Mouse (Mus musculus): ENCODE measurements around the gene Arid1b. TPM values are rescaled to one million over a fixed set of nuclear protein-coding genes. Genes with fewer than 3 reads are reported as not detected.

Gene Arid1b
- polyA plus RNA-seq, 1 experiment: 59.4 TPM

DNA sequence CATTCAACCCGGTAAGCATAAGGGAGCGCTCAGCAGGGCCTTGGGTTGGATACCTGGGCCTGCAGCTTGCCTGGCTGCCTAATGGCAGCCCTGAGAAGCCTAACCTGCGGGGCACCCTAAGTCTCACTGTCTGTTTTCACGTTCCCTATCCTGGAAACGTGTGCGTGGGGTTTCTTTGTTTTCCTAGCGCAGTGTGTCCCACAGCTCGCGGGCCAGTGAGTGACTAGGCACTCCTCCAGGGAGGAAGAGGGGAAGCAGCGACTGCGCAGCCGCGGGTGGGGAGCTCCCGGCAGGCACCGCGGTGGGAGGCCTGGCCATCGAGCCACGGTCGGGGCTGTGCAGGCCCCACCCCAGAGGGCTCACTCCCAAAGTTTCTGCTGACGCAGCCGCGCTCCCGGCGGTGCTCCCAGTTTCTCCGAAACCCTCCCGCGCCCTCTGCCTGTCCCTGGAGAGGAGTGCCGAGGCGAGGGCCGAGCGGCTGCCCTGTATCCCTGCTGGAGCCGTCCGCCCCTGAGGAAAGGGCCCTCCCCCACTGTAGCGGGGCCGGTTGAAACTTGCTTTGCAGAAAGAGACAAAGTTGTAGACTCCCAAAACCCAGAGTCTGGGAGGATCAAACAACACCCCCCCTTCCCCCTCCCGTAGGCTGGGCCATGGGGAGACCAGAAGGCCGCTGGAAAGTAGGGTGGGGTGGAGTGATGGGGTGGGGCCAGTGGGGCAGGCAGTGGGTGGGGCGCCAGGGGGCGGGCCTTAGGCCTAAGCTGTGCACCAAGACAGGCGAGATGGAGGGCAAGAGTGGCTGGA is 195.6 kb downstream of the Arid1b start:
- WGBS: 1% methylated on average over 40 of the region's 40 CpGs
- Histone ChIP-seq H3K4me3 (ENCODE audit: low read depth, low read length) (peak overlapping the region; percentile 77), H3K27ac (ENCODE audit: insufficient read depth, low read depth, low read length) (peak overlapping the region; percentile 99), H3K27me3 (ENCODE audit: control insufficient read depth, insufficient read depth, low read length) (no peaks in the 10 kb centered on the region), H3K4me1 (ENCODE audit: control insufficient read depth, insufficient read depth, insufficient read length, low read length) (no peaks in the 10 kb centered on the region; the same call in 1 of the 2 replicates), H3K36me3 (ENCODE audit: control insufficient read depth, insufficient read depth, low read length) (no peaks in the 10 kb centered on the region)
- TF ChIP-seq POLR2A (IDR thresholded peaks at IDR 0.05; ENCODE audit: low read depth, low read length): peak; percentile 53; the same call in 1 of the 2 replicates
- TF ChIP-seq CTCF (IDR thresholded peaks at IDR 0.05; ENCODE audit: extremely low read depth, insufficient read length, insufficient replicate concordance, low read depth, low read length): peak; percentile 37; the same call in 1 of the 2 replicates

DNA sequence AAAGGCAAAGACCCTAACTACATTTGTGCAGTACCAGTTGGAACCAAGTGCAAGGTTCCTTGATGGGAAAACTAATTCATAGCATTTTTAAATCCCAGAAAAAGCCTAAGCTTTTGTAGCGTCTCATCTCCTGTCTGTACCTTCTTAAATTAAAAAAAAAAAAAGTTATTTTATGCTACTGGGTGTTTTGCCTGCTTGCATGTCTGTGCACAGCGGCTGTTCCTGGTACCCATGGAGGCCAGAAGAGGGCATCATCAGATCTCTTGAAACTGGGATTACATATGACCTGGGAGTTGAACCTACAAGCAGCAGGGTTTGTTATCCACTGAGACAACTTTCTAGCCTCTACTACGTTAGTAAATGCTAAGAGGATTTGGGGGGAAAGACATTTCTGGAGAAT is 196.2 kb downstream of the Arid1b start:
- Histone ChIP-seq H3K4me1 (ENCODE audit: control insufficient read depth, insufficient read depth, insufficient read length, low read length) (peaks cover 2% of the 10 kb centered on the region; the same call in 1 of the 2 replicates), H3K27ac (ENCODE audit: insufficient read depth, low read depth, low read length) (peak overlapping the region; percentile 43; the same call in 1 of the 2 replicates), H3K4me3 (ENCODE audit: low read depth, low read length) (peak overlapping the region; percentile 77), H3K36me3 (ENCODE audit: control insufficient read depth, insufficient read depth, low read length) (no peaks in the 10 kb centered on the region; the same call in 1 of the 2 replicates), H3K27me3 (ENCODE audit: control insufficient read depth, insufficient read depth, low read length) (no peaks in the 10 kb centered on the region)
- TF ChIP-seq CTCF (IDR thresholded peaks at IDR 0.05; ENCODE audit: extremely low read depth, insufficient read length, insufficient replicate concordance, low read depth, low read length) (no peak), POLR2A (IDR thresholded peaks at IDR 0.05; ENCODE audit: low read depth, low read length) (no peak)
- 10% methylated on average over 3 of the region's 3 CpGs for WGBS

DNA sequence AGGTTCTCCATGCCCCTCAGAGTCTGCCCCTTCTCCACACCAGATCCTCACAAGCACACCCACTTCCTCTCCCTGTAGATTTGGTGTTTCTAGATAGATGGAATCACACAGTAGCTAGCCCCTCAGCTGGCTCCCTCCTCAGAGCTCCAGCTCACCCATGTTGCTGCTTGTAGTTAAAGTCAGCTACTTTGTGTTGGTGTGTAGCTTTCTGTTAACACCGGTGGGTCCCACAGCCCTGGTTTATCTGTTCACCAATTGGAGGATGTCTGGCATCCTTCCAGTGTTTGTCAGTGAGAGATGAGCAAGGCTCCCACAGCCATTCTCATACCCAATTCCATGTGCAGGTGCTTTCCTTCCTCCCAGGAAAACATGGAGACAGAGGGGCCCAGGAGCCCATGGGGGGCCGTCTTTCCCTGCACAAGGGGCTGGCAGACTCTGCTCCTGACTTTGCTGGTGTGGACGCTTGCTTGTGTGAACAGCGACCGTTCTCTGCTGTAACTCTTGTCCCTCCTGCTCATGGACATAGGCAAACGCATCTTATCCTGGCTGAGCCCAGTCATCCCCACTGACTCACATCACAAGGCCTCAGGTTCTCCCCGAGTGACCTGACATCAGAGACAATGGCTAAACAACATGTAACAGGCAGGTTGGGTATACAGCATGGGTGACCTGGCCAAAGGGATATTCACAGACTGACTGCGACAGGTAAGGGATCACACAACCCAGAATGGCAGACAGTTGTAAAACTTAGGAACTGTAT is 200.2 kb downstream of the Arid1b start:
- no peak overlapping the region for H3K27ac ChIP-seq (ENCODE audit: insufficient read depth, low read depth, low read length)
- WGBS: 82% methylated on average over 8 of the region's 8 CpGs
- TF ChIP-seq CTCF (IDR thresholded peaks at IDR 0.05; ENCODE audit: extremely low read depth, insufficient read length, insufficient replicate concordance, low read depth, low read length): no peak
- TF ChIP-seq POLR2A (IDR thresholded peaks at IDR 0.05; ENCODE audit: low read depth, low read length): no peak
- H3K4me3 ChIP-seq (ENCODE audit: low read depth, low read length): no peak overlapping the region
- H3K36me3 ChIP-seq (ENCODE audit: control insufficient read depth, insufficient read depth, low read length): no peaks in the 10 kb centered on the region; the same call in 1 of the 2 replicates
- H3K4me1 ChIP-seq (ENCODE audit: control insufficient read depth, insufficient read depth, insufficient read length, low read length): peaks cover 12% of the 10 kb centered on the region; the same call in 1 of the 2 replicates
- no peaks in the 10 kb centered on the region for H3K27me3 ChIP-seq (ENCODE audit: control insufficient read depth, insufficient read depth, low read length)

DNA sequence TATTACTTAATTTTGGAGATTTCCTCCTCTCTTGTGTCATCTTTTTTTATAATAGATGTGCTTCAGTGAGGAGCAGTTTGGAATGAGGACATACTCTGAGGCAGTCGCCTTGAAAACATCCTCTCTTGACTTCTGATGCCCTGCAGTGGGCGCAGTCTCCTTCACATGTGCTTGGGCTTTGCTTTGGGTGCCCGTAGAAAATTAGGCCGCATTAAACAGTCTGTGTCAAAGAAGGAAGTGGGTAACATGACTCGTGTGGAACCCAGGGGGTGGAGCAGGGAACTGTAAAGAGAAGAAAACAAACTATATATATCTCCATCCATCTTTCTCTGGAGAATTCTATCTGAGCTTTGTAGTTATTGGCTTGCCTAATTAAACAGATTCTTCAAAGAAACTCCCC is 201.3 kb downstream of the Arid1b start:
- WGBS: 48% methylated on average over 5 of the region's 5 CpGs
- TF ChIP-seq POLR2A (IDR thresholded peaks at IDR 0.05; ENCODE audit: low read depth, low read length): no peak
- TF ChIP-seq CTCF (IDR thresholded peaks at IDR 0.05; ENCODE audit: extremely low read depth, insufficient read length, insufficient replicate concordance, low read depth, low read length): no peak

DNA sequence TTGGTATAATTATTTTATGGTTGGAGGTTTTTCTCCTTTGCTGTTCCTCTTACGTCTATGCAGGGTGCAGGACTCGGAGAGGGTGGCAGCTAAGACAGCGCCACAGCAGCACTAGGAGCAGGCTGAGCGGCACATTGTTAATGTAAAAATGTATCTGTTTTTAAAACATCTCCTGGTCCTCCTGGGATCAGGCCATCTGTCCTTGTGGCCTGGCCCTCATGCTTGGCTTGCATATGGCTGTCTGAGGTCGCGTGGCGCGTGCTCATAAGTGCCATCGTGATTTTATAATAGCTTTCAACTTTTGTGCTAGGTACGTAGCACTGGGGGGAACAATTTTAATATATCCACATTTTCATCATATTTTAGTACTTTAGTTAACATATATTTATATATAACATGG is 201.9 kb downstream of the Arid1b start:
- Histone ChIP-seq H3K4me1 (ENCODE audit: control insufficient read depth, insufficient read depth, insufficient read length, low read length) (peaks cover 12% of the 10 kb centered on the region; the same call in 1 of the 2 replicates), H3K27ac (ENCODE audit: insufficient read depth, low read depth, low read length) (no peak overlapping the region), H3K36me3 (ENCODE audit: control insufficient read depth, insufficient read depth, low read length) (no peaks in the 10 kb centered on the region; the same call in 1 of the 2 replicates), H3K27me3 (ENCODE audit: control insufficient read depth, insufficient read depth, low read length) (no peaks in the 10 kb centered on the region), H3K4me3 (ENCODE audit: low read depth, low read length) (no peak overlapping the region)
- 59% methylated on average over 10 of the region's 10 CpGs for WGBS
- TF ChIP-seq CTCF (IDR thresholded peaks at IDR 0.05; ENCODE audit: extremely low read depth, insufficient read length, insufficient replicate concordance, low read depth, low read length) (no peak), POLR2A (IDR thresholded peaks at IDR 0.05; ENCODE audit: low read depth, low read length) (no peak)

More for the DNA sequence above, 201.3 kb downstream of the Arid1b start:
- peaks cover 12% of the 10 kb centered on the region; the same call in 1 of the 2 replicates for H3K4me1 ChIP-seq (ENCODE audit: control insufficient read depth, insufficient read depth, insufficient read length, low read length)
- no peak overlapping the region for H3K27ac ChIP-seq (ENCODE audit: insufficient read depth, low read depth, low read length)
- no peaks in the 10 kb centered on the region for H3K27me3 ChIP-seq (ENCODE audit: control insufficient read depth, insufficient read depth, low read length)
- H3K4me3 ChIP-seq (ENCODE audit: low read depth, low read length): no peak overlapping the region
- no peaks in the 10 kb centered on the region; the same call in 1 of the 2 replicates for H3K36me3 ChIP-seq (ENCODE audit: control insufficient read depth, insufficient read depth, low read length)

DNA sequence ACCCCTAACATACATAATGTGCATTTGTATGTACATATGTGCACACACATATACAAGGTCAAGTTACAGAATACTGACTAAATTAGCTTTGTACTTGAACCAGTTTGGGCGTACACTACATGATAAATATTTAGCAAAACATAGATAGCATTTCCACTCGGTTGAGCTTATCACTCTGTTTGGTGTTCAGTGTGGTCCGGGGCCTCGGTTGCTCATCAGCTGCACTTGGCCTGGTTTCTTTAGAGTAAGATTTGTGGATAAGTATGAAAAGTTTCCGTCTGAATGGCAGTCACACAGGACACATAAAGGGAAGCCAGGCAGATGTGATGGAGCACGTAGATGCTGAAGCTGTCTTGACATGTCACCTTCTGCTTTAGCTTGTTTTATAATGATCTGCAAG is 202.4 kb downstream of the Arid1b start:
- no peak for TF ChIP-seq CTCF (IDR thresholded peaks at IDR 0.05; ENCODE audit: extremely low read depth, insufficient read length, insufficient replicate concordance, low read depth, low read length)
- no peak for TF ChIP-seq POLR2A (IDR thresholded peaks at IDR 0.05; ENCODE audit: low read depth, low read length)
- H3K36me3 ChIP-seq (ENCODE audit: control insufficient read depth, insufficient read depth, low read length): no peaks in the 10 kb centered on the region; the same call in 1 of the 2 replicates
- H3K4me1 ChIP-seq (ENCODE audit: control insufficient read depth, insufficient read depth, insufficient read length, low read length): peaks cover 12% of the 10 kb centered on the region; the same call in 1 of the 2 replicates
- no peak overlapping the region for H3K27ac ChIP-seq (ENCODE audit: insufficient read depth, low read depth, low read length)
- no peaks in the 10 kb centered on the region for H3K27me3 ChIP-seq (ENCODE audit: control insufficient read depth, insufficient read depth, low read length)
- 73% methylated on average over 6 of the region's 6 CpGs for WGBS
- H3K4me3 ChIP-seq (ENCODE audit: low read depth, low read length): no peak overlapping the region

Measured in small intestine, adult 2 months (tissue).